Mouse (Mus musculus): ENCODE data around the gene Mafk. TPM values are rescaled to one million over a fixed set of nuclear protein-coding genes. Genes with fewer than 3 reads are reported as not detected.

The Mafk gene
- polyA plus RNA-seq, 1 experiment = 10.8 TPM

GRCm38 (mm10) chr5:139789466-139789865, 1.8 kb upstream of the Mafk start:
- Histone ChIP-seq H3K4me3 (ENCODE audit: control insufficient read depth, low read depth, low read length) (no peak overlapping the region), H3K27me3 (ENCODE audit: control insufficient read depth, insufficient read depth, low read length) (no peaks in the 10 kb centered on the region), H3K4me1 (ENCODE audit: control insufficient read depth, insufficient read depth, low read length) (peaks cover 4% of the 10 kb centered on the region), H3K27ac (ENCODE audit: control insufficient read depth, insufficient read depth, low read depth, low read length) (no peak overlapping the region), H3K36me3 (ENCODE audit: control insufficient read depth, insufficient read depth, low read length) (no peaks in the 10 kb centered on the region)
- TF ChIP-seq CTCF (IDR thresholded peaks at IDR 0.05; ENCODE audit: control insufficient read depth, insufficient read depth, insufficient replicate concordance, low read depth, low read length) = no peak
- TF ChIP-seq POLR2A (IDR thresholded peaks at IDR 0.05; ENCODE audit: control insufficient read depth, low read depth, low read length) = no peak

GRCm38 (mm10) chr5:139792159-139792775, 954 bp downstream of the Mafk start:
- peak overlapping the region; percentile 73; the same call in 1 of the 2 replicates for H3K27ac ChIP-seq (ENCODE audit: control insufficient read depth, insufficient read depth, low read depth, low read length)
- H3K27me3 ChIP-seq (ENCODE audit: control insufficient read depth, insufficient read depth, low read length) = no peaks in the 10 kb centered on the region
- TF ChIP-seq POLR2A (IDR thresholded peaks at IDR 0.05; ENCODE audit: control insufficient read depth, low read depth, low read length) = no peak
- no peaks in the 10 kb centered on the region for H3K36me3 ChIP-seq (ENCODE audit: control insufficient read depth, insufficient read depth, low read length)
- H3K4me1 ChIP-seq (ENCODE audit: control insufficient read depth, insufficient read depth, low read length) = peaks cover 6% of the 10 kb centered on the region
- H3K4me3 ChIP-seq (ENCODE audit: control insufficient read depth, low read depth, low read length) = peak overlapping the region; percentile 94

GRCm38 (mm10) chr5:139792966-139793337, 1.6 kb downstream of the Mafk start:
- H3K4me1 ChIP-seq (ENCODE audit: control insufficient read depth, insufficient read depth, low read length) = peaks cover 12% of the 10 kb centered on the region
- TF ChIP-seq POLR2A (IDR thresholded peaks at IDR 0.05; ENCODE audit: control insufficient read depth, low read depth, low read length) (no peak), CTCF (IDR thresholded peaks at IDR 0.05; ENCODE audit: control insufficient read depth, insufficient read depth, insufficient replicate concordance, low read depth, low read length) (no peak)
- no peak overlapping the region; the same call in 1 of the 2 replicates for H3K4me3 ChIP-seq (ENCODE audit: control insufficient read depth, low read depth, low read length)
- no peaks in the 10 kb centered on the region for H3K27me3 ChIP-seq (ENCODE audit: control insufficient read depth, insufficient read depth, low read length)
- H3K27ac ChIP-seq (ENCODE audit: control insufficient read depth, insufficient read depth, low read depth, low read length) = peak overlapping the region; percentile 55
- H3K36me3 ChIP-seq (ENCODE audit: control insufficient read depth, insufficient read depth, low read length) = no peaks in the 10 kb centered on the region

GRCm38 (mm10) chr5:139793338-139794089, 2.2 kb downstream of the Mafk start:
- TF ChIP-seq CTCF (IDR thresholded peaks at IDR 0.05; ENCODE audit: control insufficient read depth, insufficient read depth, insufficient replicate concordance, low read depth, low read length) = no peak
- TF ChIP-seq POLR2A (IDR thresholded peaks at IDR 0.05; ENCODE audit: control insufficient read depth, low read depth, low read length) = no peak
- H3K4me1 ChIP-seq (ENCODE audit: control insufficient read depth, insufficient read depth, low read length) = peaks cover 15% of the 10 kb centered on the region
- no peaks in the 10 kb centered on the region for H3K36me3 ChIP-seq (ENCODE audit: control insufficient read depth, insufficient read depth, low read length)

GRCm38 (mm10) chr5:139794137-139794536, 2.8 kb downstream of the Mafk start:
- Histone ChIP-seq H3K4me3 (ENCODE audit: control insufficient read depth, low read depth, low read length) (no peak overlapping the region), H3K27ac (ENCODE audit: control insufficient read depth, insufficient read depth, low read depth, low read length) (peak overlapping the region; percentile 55; the same call in 1 of the 2 replicates), H3K27me3 (ENCODE audit: control insufficient read depth, insufficient read depth, low read length) (no peaks in the 10 kb centered on the region), H3K4me1 (ENCODE audit: control insufficient read depth, insufficient read depth, low read length) (peaks cover 15% of the 10 kb centered on the region), H3K36me3 (ENCODE audit: control insufficient read depth, insufficient read depth, low read length) (no peaks in the 10 kb centered on the region)
- no peak for TF ChIP-seq CTCF (IDR thresholded peaks at IDR 0.05; ENCODE audit: control insufficient read depth, insufficient read depth, insufficient replicate concordance, low read depth, low read length)
- TF ChIP-seq POLR2A (IDR thresholded peaks at IDR 0.05; ENCODE audit: control insufficient read depth, low read depth, low read length) = no peak

More at GRCm38 (mm10) chr5:139793338-139794089, 2.2 kb downstream of the Mafk start:
- no peaks in the 10 kb centered on the region for H3K27me3 ChIP-seq (ENCODE audit: control insufficient read depth, insufficient read depth, low read length)
- H3K4me3 ChIP-seq (ENCODE audit: control insufficient read depth, low read depth, low read length) = no peak overlapping the region; the same call in 1 of the 2 replicates
- peak overlapping the region; percentile 55 for H3K27ac ChIP-seq (ENCODE audit: control insufficient read depth, insufficient read depth, low read depth, low read length)

- Histone ChIP-seq H3K27ac (ENCODE audit: control insufficient read depth, insufficient read depth, low read depth, low read length) (peak overlapping the region; percentile 16; the same call in 1 of the 2 replicates), H3K27me3 (ENCODE audit: control insufficient read depth, insufficient read depth, low read length) (no peaks in the 10 kb centered on the region), H3K36me3 (ENCODE audit: control insufficient read depth, insufficient read depth, low read length) (no peaks in the 10 kb centered on the region), H3K4me3 (ENCODE audit: control insufficient read depth, low read depth, low read length) (no peak overlapping the region), H3K4me1 (ENCODE audit: control insufficient read depth, insufficient read depth, low read length) (peaks cover 15% of the 10 kb centered on the region)
- TF ChIP-seq POLR2A (IDR thresholded peaks at IDR 0.05; ENCODE audit: control insufficient read depth, low read depth, low read length) = no peak
- TF ChIP-seq CTCF (IDR thresholded peaks at IDR 0.05; ENCODE audit: control insufficient read depth, insufficient read depth, insufficient replicate concordance, low read depth, low read length) = no peak
Observed at GRCm38 (mm10) chr5:139794938-139795337, 3.6 kb downstream of the Mafk start.

GRCm38 (mm10) chr5:139796001-139796620, 4.8 kb downstream of the Mafk start:
- Histone ChIP-seq H3K4me3 (ENCODE audit: control insufficient read depth, low read depth, low read length) (no peak overlapping the region), H3K27me3 (ENCODE audit: control insufficient read depth, insufficient read depth, low read length) (no peaks in the 10 kb centered on the region), H3K4me1 (ENCODE audit: control insufficient read depth, insufficient read depth, low read length) (peaks cover 12% of the 10 kb centered on the region), H3K36me3 (ENCODE audit: control insufficient read depth, insufficient read depth, low read length) (no peaks in the 10 kb centered on the region), H3K27ac (ENCODE audit: control insufficient read depth, insufficient read depth, low read depth, low read length) (peak overlapping the region; percentile 39)
- TF ChIP-seq CTCF (IDR thresholded peaks at IDR 0.05; ENCODE audit: control insufficient read depth, insufficient read depth, insufficient replicate concordance, low read depth, low read length) (no peak), POLR2A (IDR thresholded peaks at IDR 0.05; ENCODE audit: control insufficient read depth, low read depth, low read length) (no peak)

Data from testis, adult 2 months (tissue).